Mouse (Mus musculus) myocyte (in vitro differentiated cells): ENCODE results near the gene Cdc37.

Experiments used
- CEBPB ChIP-seq: IDR thresholded peaks from 2 replicates; pipeline ENCODE4 v1.6.1; 2011; ENCODE audit warnings: mild to moderate bottlenecking, moderate library complexity; ENCODE audit not compliant: poor library complexity, insufficient read depth, severe bottlenecking
- E2F4 ChIP-seq: IDR thresholded peaks from one replicate; pipeline ENCODE4 v1.6.1; 2011; ENCODE audit warnings: mild to moderate bottlenecking, control low read depth, moderate library complexity; ENCODE audit not compliant: insufficient read depth
- MYOD1 ChIP-seq, 3 experiments: IDR thresholded peaks; one replicate each; pipeline ENCODE4 v1.6.1; 2011; ENCODE audit warnings: control low read depth in 2 of 3, low read depth in 2 of 3, mild to moderate bottlenecking in 2 of 3, moderate library complexity in 1 of 3; ENCODE audit not compliant: insufficient read length in 2 of 3, control insufficient read depth in 1 of 3
- MYOG ChIP-seq, 3 experiments: IDR thresholded peaks; one replicate each; pipeline ENCODE4 v1.6.1; 2011; ENCODE audit warnings: control low read depth in 2 of 3, low read depth in 2 of 3, mild to moderate bottlenecking in 2 of 3; ENCODE audit not compliant: insufficient read length in 2 of 3, control insufficient read depth in 1 of 3, insufficient read depth in 1 of 3
- POLR2A ChIP-seq: IDR thresholded peaks from one replicate; pipeline ENCODE4 v1.6.1; 2011; ENCODE audit warnings: low read depth, mild to moderate bottlenecking, control low read depth, moderate library complexity; ENCODE audit not compliant: insufficient read length
- POLR2AphosphoS2 ChIP-seq: IDR thresholded peaks from one replicate; pipeline ENCODE4 v1.6.1; 2011; ENCODE audit warnings: low read depth, control low read depth; ENCODE audit not compliant: insufficient read length
- TCF12 ChIP-seq: IDR thresholded peaks from one replicate; pipeline ENCODE4 v1.6.1; 2011; ENCODE audit warnings: mild to moderate bottlenecking, control low read depth; ENCODE audit not compliant: poor library complexity, insufficient read depth, severe bottlenecking
- USF1 ChIP-seq: IDR thresholded peaks from one replicate; pipeline ENCODE4 v1.6.1; 2011; ENCODE audit warnings: low read depth, mild to moderate bottlenecking, control low read depth, moderate library complexity

- TF ChIP-seq POLR2A, result no peak
- TF ChIP-seq POLR2AphosphoS2, result no peak
- no peak for TF ChIP-seq MYOD1 (IDR thresholded peaks at IDR 0.05; ENCODE audit: control insufficient read depth in 1 of 3, insufficient read length in 2 of 3, low read depth in 2 of 3)
- no peak for TF ChIP-seq E2F4
- no peak for TF ChIP-seq MYOG (IDR thresholded peaks at IDR 0.05; ENCODE audit: control insufficient read depth in 1 of 3, insufficient read depth in 1 of 3, insufficient read length in 2 of 3, low read depth in 2 of 3)
- no peak for TF ChIP-seq USF1
- TF ChIP-seq TCF12, result no peak
- no peak for TF ChIP-seq CEBPB
Measured at GRCm38 (mm10) chr9:21124837-21125236, 24.9 kb downstream of the Cdc37 start.
